Mouse (Mus musculus) thymus, adult 2 months (tissue): ENCODE data around the gene Syt1. TPM values are rescaled to one million over a fixed set of nuclear protein-coding genes. Genes with fewer than 3 reads are reported as not detected.

ENCODE experiments used
- DNase-seq: peaks from one replicate; pipeline ENCODE4 v3.0.0; 2021
- H3K27ac ChIP-seq: fragments of 200-500 bp; 2 replicates; pipeline ENCODE4 v1.5.1; 2012; ENCODE audit warnings: low read length, control low read depth; ENCODE audit not compliant: control insufficient read depth, insufficient read depth
- H3K27me3 ChIP-seq: fragments of 200-500 bp; 2 replicates; pipeline ENCODE4 v1.6.1; 2012; ENCODE audit warnings: mild to moderate bottlenecking, low read length, moderate library complexity, mixed read lengths; ENCODE audit not compliant: control insufficient read depth, insufficient read depth
- H3K36me3 ChIP-seq: fragments of 200-500 bp; 2 replicates; pipeline ENCODE4 v1.6.1; 2012; ENCODE audit warnings: mild to moderate bottlenecking, low read length, moderate library complexity; ENCODE audit not compliant: control insufficient read depth, insufficient read depth
- H3K4me1 ChIP-seq: fragments of 200-500 bp; replicated peaks from 2 replicates; pipeline ENCODE4 v1.6.1; 2012; ENCODE audit warnings: low read length; ENCODE audit not compliant: control insufficient read depth, insufficient read depth
- H3K4me3 ChIP-seq: fragments of 200-500 bp; 2 replicates; pipeline ENCODE4 v1.5.1; 2012; ENCODE audit warnings: mild to moderate bottlenecking, low read length, control low read depth, moderate library complexity; ENCODE audit not compliant: control insufficient read depth, insufficient read depth
- CTCF ChIP-seq: fragments of 200-500 bp; IDR thresholded peaks from 2 replicates; pipeline ENCODE4 v1.5.1; 2012; ENCODE audit warnings: mild to moderate bottlenecking, control low read depth, low read length, moderate library complexity, borderline replicate concordance; ENCODE audit not compliant: control insufficient read depth, poor library complexity, insufficient read depth; ENCODE audit errors: extremely low read depth
- POLR2A ChIP-seq: fragments of 200-500 bp; IDR thresholded peaks from 2 replicates; pipeline ENCODE4 v1.6.1; 2012; ENCODE audit warnings: mild to moderate bottlenecking, low read length, control low read depth, moderate library complexity; ENCODE audit not compliant: control insufficient read depth, poor library complexity, insufficient read depth; ENCODE audit errors: extremely low read depth
- WGBS: fragments of 180-500 bp; shearing (Covaris S2); methylation state at CpG from one replicate; pipeline ENCODE4 v1.1.7; 2018; 5-methylcytosine and 5-hydroxymethylcytosine counted together
- polyA plus RNA-seq: library from polyadenylated mRNA; depleted of rRNA; stranded (reverse); fragments of >200 nt; gene quantifications from 2 replicates; pipeline ENCODE4 v1.2.3, GENCODE M21; 2012

Gene Syt1
- polyA plus RNA-seq, 1 experiment, result 2.0 TPM

DNA sequence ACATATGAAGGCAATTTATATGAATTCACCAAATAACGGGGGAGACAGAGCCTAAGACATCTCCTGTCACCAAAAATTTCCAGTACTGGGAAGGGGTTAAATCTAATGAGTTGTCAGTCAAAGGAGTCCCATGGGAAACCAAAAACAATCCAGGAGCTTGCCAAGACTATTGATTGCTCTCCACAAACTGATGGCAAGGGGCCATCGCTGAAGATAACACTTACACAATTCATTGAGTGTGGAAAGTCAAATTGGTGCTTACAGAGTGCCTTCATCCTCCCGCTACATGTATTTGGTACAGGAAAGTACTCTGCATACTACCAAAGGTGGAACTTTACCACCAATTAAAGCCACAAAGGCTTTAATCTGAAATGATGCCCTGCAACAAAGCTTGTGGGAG, 305.1 kb downstream of the Syt1 start:
- Histone ChIP-seq H3K4me1 (no peaks in the 10 kb centered on the region), H3K36me3 (no peaks in the 10 kb centered on the region), H3K27me3 (no peaks in the 10 kb centered on the region), H3K27ac (no peak overlapping the region), H3K4me3 (no peak overlapping the region)
- TF ChIP-seq CTCF, result no peak
- TF ChIP-seq POLR2A, result no peak
- 92% methylated on average over 3 of the region's 3 CpGs for WGBS
- no peak for DNase-seq

DNA sequence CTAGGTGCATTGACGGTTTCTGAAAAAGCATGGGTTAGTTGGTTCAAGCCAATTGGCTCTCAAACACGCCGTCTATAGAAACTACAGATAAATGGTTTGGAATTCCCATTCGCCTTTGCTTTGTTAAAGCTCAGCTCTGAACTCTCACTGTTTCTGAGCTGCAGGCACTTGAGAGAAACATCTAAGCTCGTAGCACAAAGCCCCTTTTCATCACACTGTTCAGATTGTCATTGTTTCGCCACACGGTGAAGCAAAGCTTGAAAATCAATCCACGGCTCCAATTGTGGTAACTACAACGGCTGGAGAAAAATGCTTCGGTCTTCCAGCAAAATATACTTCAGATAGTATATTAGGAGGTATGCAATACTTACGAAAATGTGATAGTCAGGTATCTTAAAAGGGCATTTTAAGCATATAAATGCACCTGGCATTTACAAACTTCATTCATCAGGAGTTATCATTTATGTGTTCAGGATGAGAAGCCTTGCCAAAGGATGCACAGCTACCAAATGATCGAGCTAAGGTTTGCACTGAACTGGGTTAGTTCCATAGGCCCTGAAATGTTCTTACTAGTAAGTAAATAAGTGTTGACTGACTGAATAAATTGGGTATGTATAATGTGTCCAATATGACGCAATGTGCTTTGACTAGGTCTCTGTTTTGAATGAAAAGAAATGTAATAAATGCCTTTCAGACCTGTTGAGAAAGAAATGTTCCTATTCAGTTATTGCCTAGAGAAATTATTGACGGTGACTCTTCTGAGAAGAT, 309.2 kb downstream of the Syt1 start:
- no peak overlapping the region for H3K27ac ChIP-seq
- H3K27me3 ChIP-seq, result no peaks in the 10 kb centered on the region
- no peak overlapping the region for H3K4me3 ChIP-seq
- H3K4me1 ChIP-seq, result no peaks in the 10 kb centered on the region
- 90% methylated on average over 14 of the region's 14 CpGs for WGBS
- TF ChIP-seq POLR2A (no peak), CTCF (no peak)
- DNase-seq, result no peak
- H3K36me3 ChIP-seq, result no peaks in the 10 kb centered on the region

DNA sequence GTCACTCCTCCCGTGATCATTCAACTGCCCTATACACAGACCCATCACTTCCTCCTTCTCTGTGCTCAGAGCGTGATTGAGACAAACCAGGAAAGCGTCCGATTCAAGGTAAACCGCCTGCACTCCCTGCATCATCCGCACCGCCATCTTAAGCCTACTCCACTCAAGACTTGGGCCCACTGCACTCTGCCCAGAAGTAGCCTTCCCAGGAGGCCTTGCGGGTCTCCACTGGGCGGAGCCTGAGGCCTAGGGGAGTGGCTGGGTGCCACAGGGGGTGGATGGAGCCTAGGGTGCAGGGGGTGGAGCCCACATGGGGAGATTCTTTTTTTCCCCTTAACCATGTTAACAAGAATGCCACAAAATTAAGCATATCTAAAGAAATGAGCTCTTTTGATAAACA, 310.8 kb downstream of the Syt1 start, which contains the start of gene Gm5136:
TSS of gene Gm5136 (minus strand) at position 215 of the 400 bp plus-strand sequence.
- no peak within 1 kb of the TSS for H3K4me3 ChIP-seq
- H3K27me3 ChIP-seq, result no peaks in the 10 kb centered on the region
- H3K36me3 ChIP-seq, result no peaks in the 10 kb centered on the region
- H3K27ac ChIP-seq, result no peak within 1 kb of the TSS
- 94% methylated on average over 9 of the region's 9 CpGs for WGBS
- TF ChIP-seq POLR2A (no peak), CTCF (no peak)
- DNase-seq, result no peak
- H3K4me1 ChIP-seq, result no peaks in the 10 kb centered on the region

DNA sequence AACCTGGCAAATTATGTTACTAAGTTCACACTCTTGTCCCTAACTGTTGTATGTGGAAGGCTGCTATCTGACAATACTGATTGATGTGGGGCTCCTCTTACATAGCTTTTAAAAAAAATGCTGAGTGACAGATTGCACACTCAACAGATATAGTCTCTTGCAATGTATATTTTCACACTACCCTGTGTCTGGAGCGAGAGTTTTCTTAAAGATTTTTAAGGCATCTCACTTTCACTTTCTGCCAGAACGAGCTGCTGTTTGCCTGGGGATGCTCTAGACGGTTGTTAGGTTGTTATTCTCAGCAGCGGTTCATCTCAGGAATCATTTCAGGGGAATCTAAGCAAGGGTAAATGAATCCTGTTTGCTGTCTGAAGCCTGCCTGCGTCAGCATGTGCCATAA, 313.7 kb downstream of the Syt1 start:
- WGBS, result 63% methylated on average over 5 of the region's 5 CpGs
- no peak for DNase-seq
- Histone ChIP-seq H3K36me3 (no peaks in the 10 kb centered on the region), H3K27me3 (no peaks in the 10 kb centered on the region), H3K4me3 (no peak overlapping the region), H3K27ac (no peak overlapping the region), H3K4me1 (no peaks in the 10 kb centered on the region)
- TF ChIP-seq CTCF, result no peak
- no peak for TF ChIP-seq POLR2A

DNA sequence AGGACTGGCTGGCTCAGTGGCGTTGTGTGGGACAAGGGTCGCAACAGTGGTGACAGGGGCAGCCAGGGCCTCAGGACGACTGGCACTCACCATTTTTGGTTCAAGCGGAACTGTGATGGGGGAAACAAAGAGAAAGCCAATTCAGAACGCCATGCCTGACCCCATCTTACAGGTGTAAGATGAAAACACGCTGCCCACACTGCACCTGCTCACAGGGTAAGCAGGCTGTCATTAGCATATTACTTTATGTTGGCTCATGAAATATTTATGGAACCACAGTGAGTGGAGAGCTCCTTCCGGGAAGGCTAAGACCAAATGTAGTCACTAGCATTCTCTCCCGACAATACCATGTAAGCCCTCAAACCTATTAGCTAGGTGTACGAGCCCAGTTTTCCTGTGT, 319.8 kb downstream of the Syt1 start:
- DNase-seq, result no peak
- TF ChIP-seq CTCF (no peak), POLR2A (no peak)
- H3K36me3 ChIP-seq, result no peaks in the 10 kb centered on the region
- WGBS, result 82% methylated on average over 9 of the region's 9 CpGs
- no peaks in the 10 kb centered on the region for H3K4me1 ChIP-seq
- H3K4me3 ChIP-seq, result no peak overlapping the region
- no peak overlapping the region for H3K27ac ChIP-seq
- no peaks in the 10 kb centered on the region for H3K27me3 ChIP-seq

DNA sequence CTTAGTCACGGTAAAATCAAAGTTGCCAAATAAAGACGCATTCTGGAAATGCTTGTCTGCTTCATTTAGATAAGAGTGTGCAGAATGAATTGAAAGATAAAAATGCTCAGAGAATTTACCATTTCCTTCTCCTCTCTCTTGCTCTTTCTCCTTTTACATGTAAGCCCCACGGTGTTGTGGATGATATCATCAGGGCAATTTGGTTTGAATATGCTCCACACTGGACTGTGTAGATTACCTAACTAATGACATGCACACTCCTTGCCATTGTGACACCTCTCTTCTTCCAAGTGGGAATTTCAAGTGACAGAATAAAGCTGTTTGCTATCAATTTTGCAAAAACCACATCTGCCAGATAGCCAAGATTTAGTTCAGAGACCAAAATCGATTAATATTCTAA, 324.1 kb downstream of the Syt1 start:
- DNase-seq, result no peak
- Histone ChIP-seq H3K27me3 (no peaks in the 10 kb centered on the region), H3K4me1 (no peaks in the 10 kb centered on the region), H3K4me3 (no peak overlapping the region), H3K27ac (no peak overlapping the region), H3K36me3 (no peaks in the 10 kb centered on the region)
- TF ChIP-seq CTCF, result no peak
- TF ChIP-seq POLR2A, result no peak
- WGBS, result 77% methylated on average over 4 of the region's 4 CpGs
